Mouse (Mus musculus) MN1 (cell line): ENCODE measurements around the gene Map3k10.
A peak's percentile ranks its signal among the peaks of the same experiment; 100 is the strongest.
"Not testable (repeated sequence)": the region's sequence is repeated elsewhere in the genome, so short reads cannot be mapped to it uniquely, and the experiment has no call there.

ENCODE experiments used
- DNase-seq: peaks from one replicate; pipeline ENCODE4 v3.0.0-alpha.2; 2016; ENCODE audit warnings: low spot score

The Map3k10 gene

GRCm38 (mm10) chr7:27654607-27655276 lies 19.7 kb downstream of the Map3k10 start:
- DNase-seq = peak; percentile 58

- DNase-seq = peak; percentile 55
These were observed 20.5 kb downstream of the Map3k10 start, which contains the start of gene Ttc9b for GRCm38 (mm10) chr7:27653681-27654437. Ttc9b (plus strand) TSS chr7:27653915.

DNA sequence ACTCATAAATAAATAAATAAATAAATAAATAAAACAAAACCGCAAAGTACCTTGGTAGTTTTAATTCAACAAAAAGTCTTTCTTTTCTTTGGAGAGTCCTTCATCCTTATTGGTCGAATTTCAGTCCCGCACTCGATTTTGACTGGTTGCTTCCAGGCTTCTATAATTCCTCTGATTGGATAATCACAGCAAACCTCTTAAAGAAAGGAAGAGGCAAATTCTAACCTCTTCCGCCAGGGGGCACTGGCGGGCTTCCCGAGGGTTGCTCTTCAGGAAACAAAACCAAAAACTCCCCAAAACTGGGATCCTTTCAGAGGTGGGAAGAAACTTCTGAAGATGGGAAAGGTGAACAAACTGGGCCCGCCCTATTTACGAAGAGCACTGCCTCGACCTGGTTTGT lies 23.4 kb downstream of the Map3k10 start:
- peak; percentile 83 for DNase-seq

DNA sequence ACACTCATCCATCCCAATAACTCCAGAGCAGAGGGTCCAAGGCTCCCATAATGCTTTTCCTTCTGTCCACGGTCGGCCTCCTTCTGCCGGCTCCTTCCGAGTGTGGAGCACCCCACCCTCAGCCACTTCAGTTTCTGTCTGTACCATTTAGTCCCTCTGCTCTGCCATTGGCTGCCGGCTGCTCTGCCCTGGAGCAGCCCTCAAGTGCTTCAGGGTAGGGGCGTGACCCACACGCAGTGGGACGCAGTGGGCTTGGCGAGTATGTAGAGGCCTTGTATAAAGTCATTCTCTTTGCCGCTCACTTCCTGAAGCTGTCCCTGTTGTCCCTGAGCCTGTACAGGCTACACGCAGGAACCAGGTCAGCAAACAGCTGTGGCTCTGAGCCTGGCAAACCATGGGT lies 24.7 kb downstream of the Map3k10 start:
- DNase-seq = no peak

- DNase-seq = no peak
These were observed 27.0 kb downstream of the Map3k10 start for GRCm38 (mm10) chr7:27647281-27648002.

DNA sequence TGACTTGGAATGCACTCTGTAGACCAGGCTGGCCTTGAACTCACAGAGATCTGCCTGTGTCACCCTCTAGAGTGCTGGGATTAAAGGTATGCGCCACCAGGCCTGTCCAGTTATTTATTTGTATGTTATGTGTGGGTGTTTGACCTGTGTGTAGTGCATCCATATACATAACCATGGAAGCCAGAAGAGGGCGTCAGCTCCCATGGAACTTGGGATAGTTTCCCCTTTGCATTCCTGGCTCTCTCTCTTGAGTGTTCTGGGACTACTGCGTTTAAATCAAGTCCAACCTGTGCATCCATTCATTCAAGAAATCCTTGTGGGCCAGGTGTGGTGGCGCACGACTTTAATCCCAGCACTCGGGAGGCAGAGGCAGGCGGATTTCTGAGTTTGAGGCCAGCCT lies 27.9 kb downstream of the Map3k10 start:
- DNase-seq = no peak

DNA sequence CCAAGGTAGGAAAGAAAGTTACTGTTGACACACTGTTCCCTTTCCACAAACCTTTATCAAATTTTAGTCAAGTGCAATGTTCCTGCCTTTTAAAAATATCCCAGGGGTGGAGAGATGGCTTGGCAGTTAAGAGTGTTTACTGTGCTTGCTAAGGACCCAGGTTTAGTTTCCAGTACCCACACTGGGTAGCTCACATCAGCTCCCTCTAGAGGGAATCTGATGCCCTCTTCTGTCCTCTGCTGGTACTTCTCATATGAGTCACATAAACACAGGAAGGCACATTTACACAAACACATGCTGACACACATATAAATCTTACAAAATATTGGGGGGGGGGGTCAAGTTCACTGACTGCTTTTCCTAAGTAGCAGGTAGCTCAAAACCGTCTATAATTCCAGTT lies 29.9 kb downstream of the Map3k10 start:
- DNase-seq = no peak

- DNase-seq = not testable (repeated sequence)
These were observed 39.3 kb downstream of the Map3k10 start for GRCm38 (mm10) chr7:27635094-27635493.

GRCm38 (mm10) chr7:27634691-27635090 lies 39.7 kb downstream of the Map3k10 start:
- DNase-seq = no peak

- DNase-seq = no peak
These were observed 41.2 kb downstream of the Map3k10 start for GRCm38 (mm10) chr7:27633166-27633565.

GRCm38 (mm10) chr7:27631439-27631838 lies 43.0 kb downstream of the Map3k10 start:
- no peak for DNase-seq

GRCm38 (mm10) chr7:27628816-27629215 lies 45.6 kb downstream of the Map3k10 start:
- not testable (repeated sequence) for DNase-seq

DNA sequence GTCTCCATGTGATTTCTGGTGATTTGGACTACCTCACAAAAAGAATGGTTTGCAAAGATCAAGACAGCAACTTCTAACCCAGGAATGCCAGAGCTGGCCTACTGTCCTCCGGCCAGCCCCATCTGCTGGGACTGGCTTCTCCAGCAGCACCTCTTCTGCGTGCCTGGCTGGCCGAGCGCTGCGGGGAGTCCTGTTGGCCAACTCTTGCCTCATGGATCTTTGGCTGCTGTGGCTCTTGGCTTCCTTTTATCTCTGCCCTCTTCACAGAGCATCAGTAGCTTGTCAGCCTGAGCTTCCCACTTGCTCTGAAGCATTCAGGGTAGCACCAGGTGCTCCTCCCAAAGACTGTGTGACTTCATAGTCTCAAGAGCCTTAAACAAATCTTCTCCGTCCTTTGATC lies 46.2 kb downstream of the Map3k10 start:
- DNase-seq = no peak

DNA sequence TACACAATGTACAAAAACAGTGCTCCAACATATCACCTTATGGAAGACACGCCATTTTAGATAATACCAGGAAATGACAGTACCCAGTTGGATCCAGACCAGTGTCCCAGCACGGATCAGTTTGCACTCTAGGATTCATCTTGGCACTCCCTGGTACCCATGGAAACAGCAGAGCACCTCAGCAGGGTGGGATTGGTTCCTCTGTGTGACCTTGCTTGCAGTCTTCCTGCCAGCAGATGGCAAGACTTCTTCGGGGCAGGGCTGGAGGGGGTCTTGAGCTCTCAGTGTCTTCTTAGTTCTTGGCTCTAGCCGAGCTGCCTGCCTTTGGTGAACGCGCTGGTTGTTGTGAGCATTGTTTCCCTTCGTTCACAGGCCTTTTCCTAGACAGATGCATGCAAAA lies 46.7 kb downstream of the Map3k10 start:
- DNase-seq = no peak

DNA sequence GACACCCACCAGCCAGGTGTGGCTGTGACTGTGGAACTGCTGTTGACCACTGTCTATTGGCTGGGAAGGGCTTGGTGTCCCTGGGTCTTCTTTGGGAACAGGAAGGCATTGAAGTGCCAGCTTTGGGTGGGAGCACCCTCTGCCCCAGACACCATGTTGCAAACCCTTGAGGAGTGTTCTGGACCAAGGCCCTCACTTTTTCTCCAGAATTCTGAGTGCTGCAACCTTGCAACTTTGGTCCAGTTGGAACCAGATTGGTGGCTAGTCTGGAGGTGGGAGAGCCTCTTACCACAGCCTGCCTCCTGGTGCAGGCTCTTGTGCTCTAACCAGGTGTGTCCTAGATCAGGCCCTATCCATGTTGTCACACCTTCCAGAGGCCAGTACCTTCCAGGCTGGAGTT lies 49.4 kb downstream of the Map3k10 start:
- no peak for DNase-seq

DNA sequence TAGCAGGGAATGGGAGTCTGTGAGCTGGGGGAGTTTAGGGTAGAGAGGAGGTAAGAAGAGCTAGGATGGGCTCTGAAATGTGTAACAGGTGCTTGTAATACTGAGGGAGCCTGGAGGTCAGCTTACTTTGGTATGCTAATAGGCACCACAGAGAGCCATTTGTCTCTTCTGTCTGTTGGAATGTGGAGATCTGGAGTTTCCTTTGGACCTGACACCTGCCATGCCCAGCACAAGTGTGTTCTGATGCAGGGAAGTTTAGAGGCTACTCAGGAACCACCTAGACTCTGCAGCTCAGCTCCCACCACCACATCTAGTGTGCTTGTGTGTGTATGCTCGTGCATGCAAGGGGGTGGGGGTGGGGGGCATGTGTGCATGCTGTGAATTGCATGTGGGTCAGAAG lies 52.2 kb downstream of the Map3k10 start:
- DNase-seq = no peak

DNA sequence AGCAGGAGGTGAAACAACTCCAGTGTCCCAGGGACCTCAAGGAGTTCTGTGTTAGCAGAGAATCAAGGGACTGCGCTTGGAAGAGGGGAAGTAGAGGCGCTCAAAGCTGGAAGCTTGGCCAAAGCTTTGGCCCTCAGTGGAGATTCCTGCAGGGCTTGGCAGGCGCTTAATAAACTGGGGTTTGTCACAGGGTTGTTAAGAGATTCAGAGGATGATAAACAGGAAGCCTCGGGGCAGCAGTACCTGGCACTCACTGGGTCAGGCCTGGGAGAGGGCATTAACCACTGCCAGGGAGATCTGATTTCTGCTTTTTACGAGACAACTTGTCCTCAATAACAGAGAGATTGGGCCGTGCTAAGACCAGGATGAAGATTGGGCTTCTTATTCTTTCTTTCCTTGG lies 53.4 kb downstream of the Map3k10 start:
- DNase-seq = peak; percentile 11

GRCm38 (mm10) chr7:27613751-27614499 lies 60.5 kb downstream of the Map3k10 start:
- no peak for DNase-seq

GRCm38 (mm10) chr7:27612940-27613339 lies 61.5 kb downstream of the Map3k10 start:
- DNase-seq = no peak

GRCm38 (mm10) chr7:27610871-27611270 lies 63.5 kb downstream of the Map3k10 start:
- DNase-seq = no peak

- DNase-seq = no peak
These were observed 64.0 kb downstream of the Map3k10 start for GRCm38 (mm10) chr7:27610370-27610769.

- DNase-seq = no peak
These were observed 64.7 kb downstream of the Map3k10 start for GRCm38 (mm10) chr7:27609688-27610087.
